19 mouse cellular contexts compared by ENCODE assay signal in genomic region chr10:114200939-114201338, GRCm38 (mm10).
DNase-seq lines count a peak whose midpoint lies in the region; ATAC-seq and TF ChIP-seq lines count a peak whose summit lies in the region.
"Had no signal": no experiment of that assay in that cellular context is flagged by ENCODE, and none has a peak within 500 bp of the region (broad histone marks: within the 10 kb centered on the region; RNA-seq: fewer than 3 reads in every experiment).

No protein-coding gene starts in this region.

- no peak overlapping the region for H3ac ChIP-seq in myocyte (ENCODE audit: control insufficient read depth, insufficient read length)

- 68% methylated on average over 2 of the region's 2 CpGs for WGBS in lung, embryonic 14.5 days

- no peaks in the 10 kb centered on the region for H3K9me3 ChIP-seq in lung, embryonic 14.5 days (ENCODE audit: low read depth, low read length)
- H3K9me3 ChIP-seq: G1E had no signal

- H3K79me2 ChIP-seq in myocyte (ENCODE audit: control insufficient read depth, insufficient read depth) = no peaks in the 10 kb centered on the region

- no peak overlapping the region for H3K4me3 ChIP-seq in lung, embryonic 14.5 days (ENCODE audit: low read depth, low read length)
- H3K4me3 ChIP-seq in myocyte = no peak overlapping the region

- no peak overlapping the region for H3K9ac ChIP-seq in lung, embryonic 14.5 days

- peak; percentile 0 for DNase-seq in lung, embryonic 14.5 days
- DNase-seq in lung, postnatal 36 days = no peak
- DNase-seq in gastrocnemius, postnatal 4 days (ENCODE audit: low spot score in 2 of 2) = no peak
- DNase-seq: adrenal gland, adult 2 months; adrenal gland, adult 8-10 months; adrenal gland, postnatal 10 days; adrenal gland, postnatal 14 days; adrenal gland, postnatal 25 days; adrenal gland, postnatal 36 days; B cell, adult 2 months; cerebellum, adult 11 months; cerebellum, adult 11-12 months; cerebellum, adult 18-20 months had no signal

- H3K4me1 ChIP-seq in lung, embryonic 14.5 days (ENCODE audit: insufficient read depth) = no peaks in the 10 kb centered on the region

- H3K27ac ChIP-seq in lung, embryonic 14.5 days (ENCODE audit: low read depth) = no peak overlapping the region

- H3K4me2 ChIP-seq in lung, embryonic 14.5 days = no peak overlapping the region
- H3K4me2 ChIP-seq in myocyte (ENCODE audit: low read depth) = no peak overlapping the region

- ATAC-seq in lung, embryonic 14.5 days (ENCODE audit: insufficient read depth) = no peak
- ATAC-seq: activated CD4-positive, CD25-positive, alpha-beta regulatory T cell, adult 4 months; CD4-positive, CD25-positive, alpha-beta regulatory T cell, adult 4 months; Patski had no signal

- H3K36me3 ChIP-seq in lung, embryonic 14.5 days (ENCODE audit: insufficient read depth) = no peaks in the 10 kb centered on the region
- no peaks in the 10 kb centered on the region for H3K36me3 ChIP-seq in myocyte (ENCODE audit: control insufficient read depth, insufficient read depth)
- H3K36me3 ChIP-seq: G1E had no signal

- H3K27me3 ChIP-seq in lung, embryonic 14.5 days (ENCODE audit: insufficient read depth, low read length) = no peaks in the 10 kb centered on the region
- H3K27me3 ChIP-seq in myocyte (ENCODE audit: control insufficient read depth, insufficient read depth, insufficient read length) = no peaks in the 10 kb centered on the region
- H3K27me3 ChIP-seq: CH12.LX had no signal

- TF ChIP-seq POLR2A in myocyte (IDR thresholded peaks at IDR 0.05; ENCODE audit: insufficient read length, low read depth) = no peak

- TF ChIP-seq CTCF in lung, embryonic 14.5 days (IDR thresholded peaks at IDR 0.05; ENCODE audit: low read depth) = no peak

TF ChIP-seq in myocyte, 11 proteins besides CTCF, POLR2A, EP300 and RAD21:
- TF ChIP-seq MYOD1 (IDR thresholded peaks at IDR 0.05; ENCODE audit: control insufficient read depth in 1 of 3, insufficient read length in 2 of 3, low read depth in 2 of 3) (peak; percentile 26 to 76 (median 70)), USF1 (IDR thresholded peaks at IDR 0.05; ENCODE audit: low read depth) (no peak), MYOG (IDR thresholded peaks at IDR 0.05; ENCODE audit: control insufficient read depth in 1 of 3, insufficient read depth in 1 of 3, insufficient read length in 2 of 3, low read depth in 2 of 3) (no peak), E2F4 (IDR thresholded peaks at IDR 0.05; ENCODE audit: insufficient read depth) (no peak)
TF ChIP-seq in myocyte: peak in this region for 1.
